Mouse (Mus musculus): ENCODE measurements around the gene Zfp579. TPM values are rescaled to one million over a fixed set of nuclear protein-coding genes. Genes with fewer than 3 reads are reported as not detected.

Zfp579 gene
- total RNA-seq, 2 experiments from 2014 or later, result 15.2 to 18.2 TPM

GRCm38 (mm10) chr7:4957361-4957760, 38.6 kb downstream of the Zfp579 start:
- no peak for DNase-seq

- no peak for DNase-seq
Observed at GRCm38 (mm10) chr7:4953815-4954445, 42.0 kb downstream of the Zfp579 start.

- DNase-seq, result no peak
Observed at GRCm38 (mm10) chr7:4950561-4951342, 45.2 kb downstream of the Zfp579 start.

DNA sequence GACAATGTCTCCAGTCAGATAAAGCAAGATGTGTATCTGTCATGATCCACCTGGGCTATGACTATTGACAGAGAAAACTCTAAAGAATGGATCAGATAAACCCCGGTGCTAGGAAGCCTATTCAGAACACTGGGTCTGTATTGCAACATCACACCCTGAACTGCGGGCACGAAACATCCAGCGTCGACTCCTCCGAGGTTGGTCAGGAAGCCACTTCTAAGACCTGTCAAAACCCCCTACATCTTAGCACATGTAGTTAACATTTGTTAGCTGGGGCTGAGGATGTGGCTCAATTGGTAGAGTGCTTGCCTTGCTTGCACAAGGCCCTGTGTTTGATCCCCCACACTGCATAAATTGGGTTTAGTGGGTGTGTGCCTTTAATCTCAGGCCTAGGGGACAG, 47.6 kb downstream of the Zfp579 start:
- no peak for DNase-seq

GRCm38 (mm10) chr7:4947855-4948254, 48.1 kb downstream of the Zfp579 start:
- peak; percentile 82 for DNase-seq

DNA sequence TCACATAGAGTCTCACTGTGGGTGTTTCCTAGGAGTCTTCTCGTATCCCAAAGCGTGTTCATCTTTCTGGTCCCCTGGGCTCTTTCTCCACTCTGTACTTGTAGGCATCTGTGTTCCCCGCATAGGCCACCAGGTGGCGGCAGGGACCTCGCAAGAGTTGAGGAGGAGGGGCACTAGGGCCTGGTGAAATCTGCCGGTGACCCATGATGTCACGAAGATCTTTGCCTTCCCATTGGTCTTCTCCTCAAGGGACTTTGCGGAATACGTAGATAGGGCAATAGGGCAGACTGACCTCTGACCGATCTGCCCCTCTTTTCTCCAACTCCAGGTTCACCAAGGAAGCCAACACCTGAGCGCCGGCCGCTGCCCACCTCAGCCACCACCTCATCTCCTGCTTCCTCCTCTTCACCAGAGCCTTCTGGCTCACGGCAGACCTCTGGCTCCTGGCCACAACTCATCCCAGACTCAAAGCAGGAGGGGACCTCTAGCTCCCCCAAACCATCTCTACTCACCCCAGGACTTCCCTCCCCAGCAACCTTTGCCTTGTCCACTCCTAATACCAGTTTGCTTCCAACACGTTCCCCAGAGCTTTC, 52.6 kb downstream of the Zfp579 start:
- peak; percentile 93 for DNase-seq

GRCm38 (mm10) chr7:4942673-4943072, 53.3 kb downstream of the Zfp579 start:
- DNase-seq, result no peak

DNA sequence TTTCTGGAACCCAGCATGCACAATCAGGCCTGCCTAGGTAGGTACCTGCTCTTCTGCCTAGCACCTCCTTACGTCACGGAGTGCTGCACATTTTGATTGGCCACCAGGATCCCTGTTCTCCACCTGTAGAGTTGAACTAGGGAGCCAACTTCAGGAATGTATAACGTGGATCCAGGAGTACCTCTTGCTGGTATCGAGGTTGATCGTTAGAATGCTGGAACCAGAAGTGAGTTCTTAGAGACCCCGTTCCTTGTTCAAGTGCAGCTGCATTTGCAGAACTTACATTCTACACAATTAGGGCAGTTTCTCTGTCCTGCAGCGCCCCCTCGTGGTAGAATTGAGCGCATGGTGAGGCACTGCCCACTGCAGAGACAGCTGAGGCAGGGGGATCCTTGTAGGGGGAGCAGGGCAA, 55.9 kb downstream of the Zfp579 start:
- peak; percentile 88 for DNase-seq

- DNase-seq, result peak; percentile 83
Observed at GRCm38 (mm10) chr7:4938456-4938855, 57.5 kb downstream of the Zfp579 start.

DNA sequence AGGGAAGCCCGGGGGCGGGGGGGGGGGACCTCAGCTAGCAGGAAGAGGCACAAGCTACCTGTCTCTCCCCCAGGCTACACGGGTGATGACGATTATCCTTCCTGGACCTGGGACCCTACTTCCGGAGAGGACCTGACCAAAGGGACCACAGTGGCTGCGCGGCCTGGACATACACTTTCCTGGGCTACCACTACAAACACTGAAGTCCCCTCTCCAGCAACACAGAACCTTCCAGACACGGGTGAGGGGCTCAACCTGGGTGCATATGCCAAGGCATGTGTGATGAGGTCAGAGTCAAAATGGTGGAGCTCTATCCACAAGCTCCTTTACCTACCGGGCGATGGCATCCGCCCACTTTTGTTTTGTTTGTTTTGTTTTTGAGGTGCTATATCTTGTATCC, 58.6 kb downstream of the Zfp579 start:
- no peak for DNase-seq

GRCm38 (mm10) chr7:4936832-4937231, 59.1 kb downstream of the Zfp579 start:
- DNase-seq, result no peak

GRCm38 (mm10) chr7:4934160-4934914, 61.6 kb downstream of the Zfp579 start:
- no peak for DNase-seq

Other genes starting within 250 kb of the Zfp579 start
- 1 to 10 TPM; 4.3 to 5.4 TPM for gene Cox6b2, start 243.1 kb downstream of the Zfp579 start, total RNA-seq (2021)
- not detected for gene Fam71e2, start 224.9 kb downstream of the Zfp579 start, total RNA-seq (2021)
- under 1 TPM; 0.20 to 0.31 TPM for gene Il11, start 213.3 kb downstream of the Zfp579 start, total RNA-seq (2021)
- gene Tmem190, start 213.2 kb downstream of the Zfp579 start, total RNA-seq (2021), result not detected
- gene Tmem238, start 206.5 kb downstream of the Zfp579 start, total RNA-seq (2021), result 1 to 10 TPM; 3.5 to 6.3 TPM
- gene Rpl28, start 203.3 kb downstream of the Zfp579 start, total RNA-seq (2021), result 100 to 1,000 TPM; 796 to 873 TPM
- gene Ube2s, start 183.6 kb downstream of the Zfp579 start, total RNA-seq (2021), result 100 to 1,000 TPM in 1 of 2 experiments, 10 to 100 TPM in 1; 91.1 to 107 TPM
- under 1 TPM; 0.12 to 0.18 TPM for gene Shisa7, start 151.5 kb downstream of the Zfp579 start, total RNA-seq (2021)
- gene Isoc2b, start 125.9 kb downstream of the Zfp579 start, total RNA-seq (2021), result 1 to 10 TPM; 1.9 to 4.3 TPM
- 10 to 100 TPM; 13.3 to 14.3 TPM for gene Isoc2a, start 119.0 kb downstream of the Zfp579 start, total RNA-seq (2021)
- under 1 TPM in 1 of 2 experiments, not detected in 1; 0.19 TPM for gene Gm36210, start 89.6 kb downstream of the Zfp579 start, total RNA-seq (2021)
- gene Zfp628, start 80.9 kb downstream of the Zfp579 start, total RNA-seq (2021), result 10 to 100 TPM in 1 of 2 experiments, 1 to 10 TPM in 1; 9.9 to 10.5 TPM
- 1 to 10 TPM; 1.9 to 4.4 TPM for gene Nat14, start 74.1 kb downstream of the Zfp579 start, total RNA-seq (2021)
- gene Ssc5d, start 70.4 kb downstream of the Zfp579 start, total RNA-seq (2021), result 10 to 100 TPM; 43.3 to 55.0 TPM
- 10 to 100 TPM; 31.0 to 46.5 TPM for gene Sbk2, start 31.8 kb downstream of the Zfp579 start, total RNA-seq (2021)
- gene Sbk3, start 25.0 kb downstream of the Zfp579 start, total RNA-seq (2021), result under 1 TPM in 1 of 2 experiments, not detected in 1; 0.28 TPM
- gene Zfp524, start 18.3 kb upstream of the Zfp579 start, total RNA-seq (2021), result 1 to 10 TPM; 6.9 to 8.0 TPM
- gene Fiz1, start 18.5 kb upstream of the Zfp579 start, total RNA-seq (2021), result 10 to 100 TPM; 16.4 to 20.0 TPM
- not detected for gene Gm44973, start 19.3 kb upstream of the Zfp579 start, total RNA-seq (2021)
- gene Zfp865, start 24.2 kb upstream of the Zfp579 start, total RNA-seq (2021), result 10 to 100 TPM; 16.8 to 21.0 TPM
- 1 to 10 TPM in 1 of 2 experiments, under 1 TPM in 1; 0.35 to 1.4 TPM for gene Ccdc106, start 24.4 kb upstream of the Zfp579 start, total RNA-seq (2021)
- under 1 TPM in 1 of 2 experiments, not detected in 1; 0.49 TPM for gene 4632433K11Rik, start 38.0 kb upstream of the Zfp579 start, total RNA-seq (2021)
- 1 to 10 TPM; 4.9 to 6.0 TPM for gene Zfp784, start 42.3 kb upstream of the Zfp579 start, total RNA-seq (2021)
- gene Zfp580, start 55.4 kb upstream of the Zfp579 start, total RNA-seq (2021), result 1 to 10 TPM; 7.3 to 10.0 TPM
- 10 to 100 TPM; 70.2 to 94.0 TPM for gene U2af2, start 66.0 kb upstream of the Zfp579 start, total RNA-seq (2021)
- gene Epn1, start 84.1 kb upstream of the Zfp579 start, total RNA-seq (2021), result 100 to 1,000 TPM in 1 of 2 experiments, 10 to 100 TPM in 1; 96.7 to 110 TPM
- gene Rfpl4, start 120.8 kb upstream of the Zfp579 start, total RNA-seq (2021), result not detected
- gene Rasl2-9, start 129.8 kb upstream of the Zfp579 start, total RNA-seq (2021), result 1 to 10 TPM; 2.4 to 2.6 TPM
- gene Vmn1r55, start 153.5 kb upstream of the Zfp579 start, total RNA-seq (2021), result not detected
- not detected for gene Vmn1r56, start 200.6 kb upstream of the Zfp579 start, total RNA-seq (2021)
- gene Vmn1r57, start 222.3 kb upstream of the Zfp579 start, total RNA-seq (2021), result not detected